Mouse (Mus musculus): ENCODE data around the gene Bcl2a1b. TPM values are rescaled to one million over a fixed set of nuclear protein-coding genes. Genes with fewer than 3 reads are reported as not detected.
"Not testable (repeated sequence)": the region's sequence is repeated elsewhere in the genome, so short reads cannot be mapped to it uniquely, and the experiment has no call there.

The Bcl2a1b gene
- polyA plus RNA-seq, 1 experiment from 2014 or later: 1.1 TPM

GRCm38 (mm10) chr9:89212428-89212827 is 13.4 kb downstream of the Bcl2a1b start:
- H3K27ac ChIP-seq (replicated peaks); H3K9me3 ChIP-seq; H3K27me3 ChIP-seq; H3K9ac ChIP-seq; H3K4me3 ChIP-seq; H3K4me1 ChIP-seq (replicated peaks); H3K4me2 ChIP-seq; H3K36me3 ChIP-seq: not testable (repeated sequence)
- peak; percentile 20; the same call in 1 of the 2 replicates for ATAC-seq (ENCODE audit: low FRiP score, low read depth)
- WGBS: 44% methylated on average over 1 of the region's 1 CpGs

- not testable (repeated sequence) for ATAC-seq (ENCODE audit: low FRiP score, low read depth); H3K9ac ChIP-seq; H3K4me2 ChIP-seq; H3K4me1 ChIP-seq (replicated peaks); H3K36me3 ChIP-seq; H3K4me3 ChIP-seq; H3K9me3 ChIP-seq; H3K27ac ChIP-seq (replicated peaks); H3K27me3 ChIP-seq
- 80% methylated on average over 4 of the region's 4 CpGs for WGBS
Measured at GRCm38 (mm10) chr9:89218174-89218573, 19.2 kb downstream of the Bcl2a1b start.

GRCm38 (mm10) chr9:89219668-89220067 is 20.7 kb downstream of the Bcl2a1b start:
- WGBS: 97% methylated on average over 3 of the region's 4 CpGs
- not testable (repeated sequence) for ATAC-seq (ENCODE audit: low FRiP score, low read depth)

GRCm38 (mm10) chr9:89220704-89221287 is 21.8 kb downstream of the Bcl2a1b start:
- not testable (repeated sequence) for H3K27me3 ChIP-seq; H3K36me3 ChIP-seq; H3K9ac ChIP-seq; H3K9me3 ChIP-seq; H3K27ac ChIP-seq (replicated peaks); H3K4me1 ChIP-seq (replicated peaks); ATAC-seq (ENCODE audit: low FRiP score, low read depth); H3K4me2 ChIP-seq; H3K4me3 ChIP-seq
- 90% methylated on average over 6 of the region's 6 CpGs for WGBS

More at GRCm38 (mm10) chr9:89219668-89220067, 20.7 kb downstream of the Bcl2a1b start:
- H3K4me1 ChIP-seq (replicated peaks); H3K27me3 ChIP-seq; H3K4me3 ChIP-seq; H3K27ac ChIP-seq (replicated peaks); H3K4me2 ChIP-seq; H3K9me3 ChIP-seq; H3K9ac ChIP-seq; H3K36me3 ChIP-seq: not testable (repeated sequence)

GRCm38 (mm10) chr9:89226071-89226470 is 27.1 kb downstream of the Bcl2a1b start:
- H3K27me3 ChIP-seq: no peaks in the 10 kb centered on the region
- no peaks in the 10 kb centered on the region for H3K36me3 ChIP-seq
- H3K4me2 ChIP-seq: no peak overlapping the region
- peak; percentile 83 for ATAC-seq (ENCODE audit: low FRiP score, low read depth)
- no peak overlapping the region for H3K4me3 ChIP-seq
- no peaks in the 10 kb centered on the region for H3K9me3 ChIP-seq
- no peak overlapping the region for H3K27ac ChIP-seq (replicated peaks)
- no peaks in the 10 kb centered on the region for H3K4me1 ChIP-seq (replicated peaks)
- WGBS: 54% methylated on average over 4 of the region's 4 CpGs
- H3K9ac ChIP-seq: no peak overlapping the region

- Histone ChIP-seq H3K27me3 (no peaks in the 10 kb centered on the region), H3K9me3 (no peaks in the 10 kb centered on the region), H3K4me3 (no peak overlapping the region), H3K4me1 (replicated peaks) (no peaks in the 10 kb centered on the region), H3K36me3 (no peaks in the 10 kb centered on the region), H3K9ac (no peak overlapping the region), H3K27ac (replicated peaks) (no peak overlapping the region), H3K4me2 (no peak overlapping the region)
- 96% methylated on average over 7 of the region's 7 CpGs for WGBS
- no peak for ATAC-seq (ENCODE audit: low FRiP score, low read depth)
Measured at GRCm38 (mm10) chr9:89228122-89228521, 29.1 kb downstream of the Bcl2a1b start.

- peak; percentile 89 for ATAC-seq (ENCODE audit: low FRiP score, low read depth)
- H3K4me1 ChIP-seq (replicated peaks); H3K9me3 ChIP-seq; H3K4me2 ChIP-seq; H3K4me3 ChIP-seq; H3K27me3 ChIP-seq; H3K36me3 ChIP-seq; H3K27ac ChIP-seq (replicated peaks); H3K9ac ChIP-seq: not testable (repeated sequence)
- WGBS: 65% methylated on average over 2 of the region's 2 CpGs
Measured at GRCm38 (mm10) chr9:89230897-89231497, 32.0 kb downstream of the Bcl2a1b start.

- not testable (repeated sequence) for H3K4me3 ChIP-seq; ATAC-seq (ENCODE audit: low FRiP score, low read depth); H3K36me3 ChIP-seq; H3K9ac ChIP-seq; H3K9me3 ChIP-seq; H3K4me2 ChIP-seq; H3K27me3 ChIP-seq; H3K27ac ChIP-seq (replicated peaks); H3K4me1 ChIP-seq (replicated peaks)
- WGBS: 85% methylated on average over 4 of the region's 4 CpGs
Measured at GRCm38 (mm10) chr9:89237131-89237530, 38.1 kb downstream of the Bcl2a1b start.

GRCm38 (mm10) chr9:89238976-89239505 is 40.0 kb downstream of the Bcl2a1b start:
- WGBS: 90% methylated on average over 4 of the region's 5 CpGs
- not testable (repeated sequence) for H3K9ac ChIP-seq; H3K4me1 ChIP-seq (replicated peaks); ATAC-seq (ENCODE audit: low FRiP score, low read depth); H3K4me2 ChIP-seq; H3K27me3 ChIP-seq; H3K9me3 ChIP-seq; H3K36me3 ChIP-seq; H3K27ac ChIP-seq (replicated peaks); H3K4me3 ChIP-seq

- WGBS: 77% methylated on average over 3 of the region's 3 CpGs
- not testable (repeated sequence) for H3K27me3 ChIP-seq; H3K9me3 ChIP-seq; H3K4me3 ChIP-seq; H3K4me2 ChIP-seq; H3K4me1 ChIP-seq (replicated peaks); H3K27ac ChIP-seq (replicated peaks); ATAC-seq (ENCODE audit: low FRiP score, low read depth); H3K36me3 ChIP-seq; H3K9ac ChIP-seq
Measured at GRCm38 (mm10) chr9:89240516-89241019, 41.6 kb downstream of the Bcl2a1b start.

GRCm38 (mm10) chr9:89253400-89253799 is 54.4 kb downstream of the Bcl2a1b start:
- no peaks in the 10 kb centered on the region for H3K9me3 ChIP-seq
- WGBS: 95% methylated on average over 2 of the region's 2 CpGs
- H3K27ac ChIP-seq (replicated peaks): no peak overlapping the region
- no peaks in the 10 kb centered on the region for H3K36me3 ChIP-seq
- no peak overlapping the region for H3K9ac ChIP-seq
- no peak overlapping the region for H3K4me2 ChIP-seq
- H3K4me1 ChIP-seq (replicated peaks): no peaks in the 10 kb centered on the region
- H3K4me3 ChIP-seq: no peak overlapping the region
- no peak for ATAC-seq (ENCODE audit: low FRiP score, low read depth)
- H3K27me3 ChIP-seq: no peaks in the 10 kb centered on the region

- H3K27me3 ChIP-seq: no peaks in the 10 kb centered on the region
- no peaks in the 10 kb centered on the region for H3K9me3 ChIP-seq
- no peaks in the 10 kb centered on the region for H3K4me1 ChIP-seq (replicated peaks)
- no peak overlapping the region for H3K27ac ChIP-seq (replicated peaks)
- no peaks in the 10 kb centered on the region for H3K36me3 ChIP-seq
- no peak overlapping the region for H3K4me3 ChIP-seq
- H3K9ac ChIP-seq: no peak overlapping the region
- WGBS: 88% methylated on average over 12 of the region's 12 CpGs
- H3K4me2 ChIP-seq: no peak overlapping the region
- ATAC-seq (ENCODE audit: low FRiP score, low read depth): no peak
Measured at GRCm38 (mm10) chr9:89256556-89257335, 57.7 kb downstream of the Bcl2a1b start.
